Mouse (Mus musculus) kidney, postnatal 10 days (tissue): ENCODE measurements at regions not wholly inside any gene's neighbourhood (a gene's known extent, or its start where the extent isn't known, plus 50 kb on each side); places are given as distances from the start of the nearest gene placed in this dataset.

Experiments used
- DNase-seq: peaks from one replicate; pipeline ENCODE4 v3.0.0; 2021; ENCODE audit warnings: mixed read lengths

GRCm38 (mm10) chr10:46826639-46827038 is 1249.0 kb downstream of the Hace1 start:
- DNase-seq: no peak

- DNase-seq: no peak
These were observed 1249.6 kb downstream of the Hace1 start for GRCm38 (mm10) chr10:46827109-46827812.

GRCm38 (mm10) chr10:46828164-46828563 is 1250.5 kb downstream of the Hace1 start:
- DNase-seq: no peak

- DNase-seq: no peak
These were observed 1268.1 kb downstream of the Hace1 start for GRCm38 (mm10) chr10:46845578-46846314.
